Mouse (Mus musculus): ENCODE measurements around the gene Doxl2. TPM values are rescaled to one million over a fixed set of nuclear protein-coding genes. Genes with fewer than 3 reads are reported as not detected.

Gene Doxl2
- total and polyA plus RNA-seq, 2 experiments from 2014 or later, result not detected

DNA sequence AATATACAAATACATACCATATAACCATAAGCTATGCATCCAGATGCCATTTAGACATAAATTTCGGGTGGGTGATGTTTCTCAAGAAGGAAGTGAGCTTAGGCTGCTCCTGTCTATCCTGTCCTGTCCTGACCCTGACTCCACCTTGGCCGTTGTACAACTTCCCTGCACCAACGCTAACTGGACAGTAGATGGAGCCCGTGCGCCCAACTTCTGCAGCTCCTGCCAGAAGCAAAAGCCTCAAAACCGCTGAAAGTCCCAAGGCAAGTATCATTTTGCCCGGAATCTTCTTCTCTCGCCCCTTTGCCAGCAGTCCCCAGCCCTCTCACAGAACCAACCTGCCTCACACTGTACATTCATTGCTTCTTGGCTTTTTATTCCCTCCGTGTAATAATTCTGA lies 33.2 kb downstream of the Doxl2 start:
- H3K27ac ChIP-seq, result no peak overlapping the region
- H3K36me3 ChIP-seq (ENCODE audit: insufficient read depth, low read length), result no peaks in the 10 kb centered on the region
- ATAC-seq, result peak; percentile 40; the same call in 1 of the 2 replicates
- peak overlapping the region; percentile 52 for H3K4me2 ChIP-seq (ENCODE audit: low read depth, low read length)
- H3K4me1 ChIP-seq (ENCODE audit: insufficient read depth, low read length), result peaks cover 3% of the 10 kb centered on the region; the same call in 1 of the 2 replicates
- H3K27me3 ChIP-seq (ENCODE audit: insufficient read depth, low read length), result no peaks in the 10 kb centered on the region
- H3K9ac ChIP-seq (replicated peaks; ENCODE audit: low read length), result no peak overlapping the region
- peak; percentile 85 for TF ChIP-seq CTCF (IDR thresholded peaks at IDR 0.05; ENCODE audit: low read depth)
- H3K9me3 ChIP-seq (ENCODE audit: low read length), result no peaks in the 10 kb centered on the region
- DNase-seq (ENCODE audit: low spot score), result peak; percentile 87
- WGBS, result under 1% methylated on average over 9 of the region's 9 CpGs
- peak overlapping the region; percentile 23 for H3K4me3 ChIP-seq (ENCODE audit: low read length)

DNA sequence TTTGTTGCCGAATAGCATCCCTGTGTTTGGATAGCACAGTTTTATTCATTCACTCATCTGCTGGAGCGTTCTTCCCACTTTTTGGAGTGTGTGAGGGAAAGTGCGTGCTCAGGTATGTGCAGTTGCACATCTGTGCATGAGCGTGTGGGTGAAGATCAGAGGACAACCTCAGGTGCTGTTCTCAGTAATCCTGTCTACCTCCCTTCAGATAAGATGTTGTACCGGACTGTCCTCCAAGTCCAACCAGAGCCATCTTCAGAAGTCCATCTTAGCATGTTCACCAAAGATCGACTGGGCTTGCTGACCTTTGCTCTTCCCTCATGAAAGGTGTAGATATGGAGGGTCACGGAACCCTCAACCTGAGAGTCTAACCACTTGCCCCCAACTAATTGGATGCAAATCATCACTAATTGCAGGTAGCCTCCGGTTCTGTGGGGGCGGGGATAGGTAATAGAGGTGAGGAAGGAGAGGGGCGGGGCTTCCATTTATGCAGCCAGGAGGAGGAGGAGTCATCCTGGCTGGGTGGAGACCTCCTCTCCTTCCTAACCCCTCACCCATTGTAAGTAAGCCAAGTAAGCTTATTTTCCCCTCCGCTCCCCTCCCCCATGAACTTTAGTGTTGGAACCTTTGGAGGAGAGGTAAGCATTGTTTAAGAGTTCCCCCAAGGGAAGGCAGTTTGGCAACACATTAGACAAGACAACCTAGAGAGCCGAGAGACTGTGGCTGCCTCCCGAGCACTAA lies 33.8 kb downstream of the Doxl2 start:
- no peaks in the 10 kb centered on the region for H3K27me3 ChIP-seq (ENCODE audit: insufficient read depth, low read length)
- H3K9me3 ChIP-seq (ENCODE audit: low read length), result no peaks in the 10 kb centered on the region
- DNase-seq (ENCODE audit: low spot score) (no peak), ATAC-seq (peak; percentile 32; the same call in 1 of the 2 replicates)
- 33% methylated on average over 13 of the region's 13 CpGs for whole genome bisulfite sequencing
- H3K27ac ChIP-seq, result no peak overlapping the region
- no peak for TF ChIP-seq CTCF (IDR thresholded peaks at IDR 0.05; ENCODE audit: low read depth)
- H3K36me3 ChIP-seq (ENCODE audit: insufficient read depth, low read length), result no peaks in the 10 kb centered on the region
- H3K9ac ChIP-seq (replicated peaks; ENCODE audit: low read length), result no peak overlapping the region
- H3K4me3 ChIP-seq (ENCODE audit: low read length), result peak overlapping the region; percentile 23
- H3K4me1 ChIP-seq (ENCODE audit: insufficient read depth, low read length), result peaks cover 3% of the 10 kb centered on the region; the same call in 1 of the 2 replicates
- peak overlapping the region; percentile 52 for H3K4me2 ChIP-seq (ENCODE audit: low read depth, low read length)

DNA sequence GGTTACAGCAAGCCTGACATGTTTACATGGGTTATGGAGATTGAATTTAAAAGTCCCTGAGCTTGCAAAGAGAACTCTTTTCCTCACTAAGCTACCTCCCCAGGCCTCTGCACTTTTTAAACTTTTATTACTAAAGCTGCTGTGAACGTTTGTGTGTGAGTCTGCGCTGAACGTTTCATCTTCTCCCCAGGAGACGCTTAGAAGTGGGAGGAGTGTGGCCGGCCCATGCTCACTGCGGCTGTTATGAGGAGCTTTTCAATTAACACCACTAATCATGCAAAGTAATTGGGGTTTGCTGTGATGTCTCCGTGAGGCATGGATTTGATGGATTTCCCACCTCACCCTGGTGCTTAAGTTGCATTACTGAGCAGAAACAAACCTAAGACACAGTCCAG lies 34.4 kb downstream of the Doxl2 start:
- TF ChIP-seq CTCF (IDR thresholded peaks at IDR 0.05; ENCODE audit: low read depth), result no peak
- no peak overlapping the region for H3K4me3 ChIP-seq (ENCODE audit: low read length)
- H3K9ac ChIP-seq (replicated peaks; ENCODE audit: low read length), result no peak overlapping the region
- H3K4me2 ChIP-seq (ENCODE audit: low read depth, low read length), result peak overlapping the region; percentile 52; the same call in 1 of the 2 replicates
- no peak; the same call in 1 of the 2 replicates for ATAC-seq
- no peaks in the 10 kb centered on the region for H3K27me3 ChIP-seq (ENCODE audit: insufficient read depth, low read length)
- H3K27ac ChIP-seq, result no peak overlapping the region
- peaks cover 3% of the 10 kb centered on the region; the same call in 1 of the 2 replicates for H3K4me1 ChIP-seq (ENCODE audit: insufficient read depth, low read length)
- 31% methylated on average over 7 of the region's 7 CpGs for WGBS
- no peaks in the 10 kb centered on the region for H3K9me3 ChIP-seq (ENCODE audit: low read length)
- H3K36me3 ChIP-seq (ENCODE audit: insufficient read depth, low read length), result no peaks in the 10 kb centered on the region
- peak; percentile 27 for DNase-seq (ENCODE audit: low spot score)

DNA sequence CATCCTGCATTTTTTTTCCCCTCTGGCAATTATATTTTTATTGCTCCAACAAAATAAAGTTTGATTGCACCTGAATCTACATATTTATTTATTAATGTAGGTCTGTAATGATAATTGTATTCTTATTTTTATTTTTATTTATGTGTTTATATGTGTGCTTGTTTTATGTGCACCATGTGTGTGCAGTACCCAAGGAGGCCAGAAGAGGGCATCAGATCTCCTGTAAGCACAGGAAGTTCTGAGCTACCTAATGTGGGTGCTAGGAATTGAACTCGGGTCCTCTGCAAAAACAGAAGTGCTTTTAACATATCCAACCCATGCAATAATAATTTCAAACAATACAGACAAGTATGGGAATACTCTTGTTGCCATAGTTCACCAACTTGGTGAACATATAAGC lies 34.9 kb downstream of the Doxl2 start:
- ATAC-seq, result no peak
- peaks cover 3% of the 10 kb centered on the region; the same call in 1 of the 2 replicates for H3K4me1 ChIP-seq (ENCODE audit: insufficient read depth, low read length)
- peak; percentile 41 for TF ChIP-seq CTCF (IDR thresholded peaks at IDR 0.05; ENCODE audit: low read depth)
- WGBS, result 88% methylated on average over 1 of the region's 1 CpGs
- no peak for DNase-seq (ENCODE audit: low spot score)
- H3K9ac ChIP-seq (replicated peaks; ENCODE audit: low read length), result no peak overlapping the region
- no peak overlapping the region for H3K27ac ChIP-seq
- no peak overlapping the region for H3K4me2 ChIP-seq (ENCODE audit: low read depth, low read length)
- H3K9me3 ChIP-seq (ENCODE audit: low read length), result no peaks in the 10 kb centered on the region
- no peaks in the 10 kb centered on the region for H3K36me3 ChIP-seq (ENCODE audit: insufficient read depth, low read length)
- H3K27me3 ChIP-seq (ENCODE audit: insufficient read depth, low read length), result no peaks in the 10 kb centered on the region
- H3K4me3 ChIP-seq (ENCODE audit: low read length), result no peak overlapping the region

DNA sequence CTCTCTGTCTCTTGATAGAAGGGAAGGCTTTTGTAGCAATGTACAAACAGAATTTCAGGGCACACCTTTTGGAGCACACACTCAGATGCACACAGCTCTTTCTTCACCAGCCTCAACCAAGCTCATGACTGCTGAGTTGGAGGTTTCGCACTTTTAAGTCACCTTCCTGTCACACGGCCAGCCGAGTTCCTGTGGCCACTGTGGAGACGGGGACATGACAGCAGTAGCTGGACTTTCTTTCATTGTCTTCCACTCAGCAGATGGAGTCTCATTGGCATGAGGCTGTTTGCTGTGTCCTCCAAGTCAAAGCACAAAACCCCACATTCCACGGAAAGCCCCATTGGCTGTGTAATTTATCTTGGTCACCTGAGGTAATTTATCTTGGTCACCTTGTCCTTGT lies 36.4 kb downstream of the Doxl2 start:
- Histone ChIP-seq H3K27ac (no peak overlapping the region), H3K9me3 (ENCODE audit: low read length) (no peaks in the 10 kb centered on the region), H3K36me3 (ENCODE audit: insufficient read depth, low read length) (no peaks in the 10 kb centered on the region), H3K4me3 (ENCODE audit: low read length) (no peak overlapping the region), H3K27me3 (ENCODE audit: insufficient read depth, low read length) (no peaks in the 10 kb centered on the region), H3K4me2 (ENCODE audit: low read depth, low read length) (no peak overlapping the region), H3K9ac (replicated peaks; ENCODE audit: low read length) (no peak overlapping the region), H3K4me1 (ENCODE audit: insufficient read depth, low read length) (peaks cover 3% of the 10 kb centered on the region; the same call in 1 of the 2 replicates)
- 77% methylated on average over 5 of the region's 5 CpGs for WGBS
- DNase-seq (ENCODE audit: low spot score) (no peak), ATAC-seq (no peak)
- no peak for TF ChIP-seq CTCF (IDR thresholded peaks at IDR 0.05; ENCODE audit: low read depth)

DNA sequence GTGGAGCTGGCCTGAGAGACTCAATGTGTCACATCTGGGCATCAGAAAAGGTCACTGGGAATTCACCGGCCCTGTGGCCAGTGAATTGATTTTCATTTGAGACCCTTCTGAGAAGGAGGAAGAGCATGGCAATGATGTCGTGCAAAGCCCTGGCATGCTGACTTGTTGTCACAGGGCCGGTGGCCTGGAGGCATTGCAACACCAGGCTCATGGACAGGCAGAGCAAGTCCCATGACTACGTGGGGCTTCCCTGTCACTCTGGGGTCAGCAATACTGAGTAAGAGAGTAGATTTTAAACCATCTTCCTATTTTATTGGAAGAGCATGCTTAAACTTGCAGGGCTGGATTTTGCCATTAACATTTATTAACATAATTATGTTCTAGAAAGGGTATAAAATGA lies 38.3 kb downstream of the Doxl2 start:
- Histone ChIP-seq H3K4me3 (ENCODE audit: low read length) (no peak overlapping the region), H3K27ac (no peak overlapping the region), H3K36me3 (ENCODE audit: insufficient read depth, low read length) (no peaks in the 10 kb centered on the region), H3K27me3 (ENCODE audit: insufficient read depth, low read length) (no peaks in the 10 kb centered on the region), H3K9me3 (ENCODE audit: low read length) (no peaks in the 10 kb centered on the region), H3K9ac (replicated peaks; ENCODE audit: low read length) (no peak overlapping the region), H3K4me2 (ENCODE audit: low read depth, low read length) (no peak overlapping the region), H3K4me1 (ENCODE audit: insufficient read depth, low read length) (peaks cover 3% of the 10 kb centered on the region; the same call in 1 of the 2 replicates)
- ATAC-seq (no peak), DNase-seq (ENCODE audit: low spot score) (no peak)
- no peak for TF ChIP-seq CTCF (IDR thresholded peaks at IDR 0.05; ENCODE audit: low read depth)
- WGBS, result 85% methylated on average over 4 of the region's 4 CpGs

DNA sequence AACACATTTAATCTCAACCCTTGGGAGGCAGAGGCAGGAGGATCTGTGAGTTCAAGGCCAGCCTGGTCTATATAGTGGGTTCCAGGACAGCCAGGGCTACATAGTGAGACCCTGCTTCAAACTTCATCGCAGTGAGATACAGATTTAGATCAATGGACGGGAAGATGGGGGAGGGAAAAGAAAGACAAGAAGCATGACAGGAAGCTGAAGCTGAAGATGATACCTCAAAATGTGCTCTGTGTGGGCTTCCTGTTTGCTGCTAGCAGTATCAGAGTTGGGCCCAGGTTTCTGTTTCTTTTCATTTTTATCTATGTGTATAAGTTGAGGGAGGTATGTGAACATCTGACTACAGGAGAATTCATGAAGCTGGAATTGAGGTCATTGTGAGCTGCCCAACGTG lies 38.7 kb downstream of the Doxl2 start:
- no peak for TF ChIP-seq CTCF (IDR thresholded peaks at IDR 0.05; ENCODE audit: low read depth)
- no peak overlapping the region for H3K4me2 ChIP-seq (ENCODE audit: low read depth, low read length)
- no peaks in the 10 kb centered on the region for H3K9me3 ChIP-seq (ENCODE audit: low read length)
- DNase-seq (ENCODE audit: low spot score), result no peak
- WGBS, result 89% methylated on average over 3 of the region's 3 CpGs
- H3K4me3 ChIP-seq (ENCODE audit: low read length), result no peak overlapping the region
- no peak for ATAC-seq
- no peaks in the 10 kb centered on the region for H3K36me3 ChIP-seq (ENCODE audit: insufficient read depth, low read length)
- no peak overlapping the region for H3K27ac ChIP-seq
- H3K9ac ChIP-seq (replicated peaks; ENCODE audit: low read length), result no peak overlapping the region
- H3K27me3 ChIP-seq (ENCODE audit: insufficient read depth, low read length), result no peaks in the 10 kb centered on the region
- H3K4me1 ChIP-seq (ENCODE audit: insufficient read depth, low read length), result peaks cover 2% of the 10 kb centered on the region; the same call in 1 of the 2 replicates

All from hindbrain, postnatal 0 days (tissue).